Mouse (Mus musculus) adrenal gland, postnatal 36 days (tissue): ENCODE results near the gene Plek. TPM values are rescaled to one million over a fixed set of nuclear protein-coding genes. Genes with fewer than 3 reads are reported as not detected.

Source experiments
- DNase-seq, 2 experiments: peaks; one replicate each; pipeline ENCODE4 v3.0.0; 2021; ENCODE audit warnings: mixed read lengths in 1 of 2
- total RNA-seq, 2 experiments: library from RNA; stranded (reverse); gene quantifications; 2 replicates each; pipeline ENCODE4 v1.2.3; 2021

Gene Plek
- total RNA-seq, 2 experiments from 2014 or later, result 4.0 to 4.8 TPM

- no peak for DNase-seq
Observed at GRCm38 (mm10) chr11:16950226-16950975, 101.8 kb downstream of the Plek start.

- DNase-seq, result peak; percentile 20 to 23
Observed at GRCm38 (mm10) chr11:16948756-16949155, 103.4 kb downstream of the Plek start.

GRCm38 (mm10) chr11:16943016-16943415 lies 109.2 kb downstream of the Plek start:
- DNase-seq, result no peak

- DNase-seq, result no peak
Observed at GRCm38 (mm10) chr11:16941973-16942452, 110.2 kb downstream of the Plek start.

- DNase-seq, result no peak
Observed at GRCm38 (mm10) chr11:16941103-16941793, 110.9 kb downstream of the Plek start.

GRCm38 (mm10) chr11:16935577-16936236 lies 116.5 kb downstream of the Plek start:
- DNase-seq, result no peak

GRCm38 (mm10) chr11:16932159-16932558 lies 120.0 kb downstream of the Plek start:
- DNase-seq, result no peak

Other genes with a start within 250 kb of the Plek start
- 1 to 10 TPM in 1 of 2 experiments, under 1 TPM in 1; 0.63 to 1.1 TPM for gene Fbxo48, start 101.0 kb downstream of the Plek start, total RNA-seq
- gene Cnrip1, start 795 bp downstream of the Plek start, total RNA-seq, result 10 to 100 TPM; 12.1 to 14.9 TPM
- 100 to 1,000 TPM in 1 of 2 experiments, 10 to 100 TPM in 1; 92.5 to 111 TPM for gene Ppp3r1, start 106.9 kb upstream of the Plek start, total RNA-seq
- gene Wdr92, start 129.7 kb upstream of the Plek start, total RNA-seq, result 10 to 100 TPM; 16.8 to 17.8 TPM
- 10 to 100 TPM; 51.4 to 58.3 TPM for gene Pno1, start 159.2 kb upstream of the Plek start, total RNA-seq
- gene C1d, start 205.2 kb upstream of the Plek start, total RNA-seq, result 10 to 100 TPM; 48.0 to 63.3 TPM